Mouse (Mus musculus) cerebellum, adult 2 months (tissue): Measurements from ENCODE around the gene Fbp1. TPM values are rescaled to one million over a fixed set of nuclear protein-coding genes. Genes with fewer than 3 reads are reported as not detected.
"Not testable (repeated sequence)": the region's sequence is repeated elsewhere in the genome, so short reads cannot be mapped to it uniquely, and the experiment has no call there.

ENCODE experiments used
- DNase-seq, 2 experiments: peaks; one replicate each; pipeline ENCODE4 v3.0.0; 2021
- H3K27ac ChIP-seq: fragments of 200-500 bp; 2 replicates; pipeline ENCODE4 v1.5.1; 2012; ENCODE audit warnings: low read length, control low read depth, inconsistent platforms; ENCODE audit not compliant: insufficient read depth
- H3K27me3 ChIP-seq: fragments of 200-500 bp; 2 replicates; pipeline ENCODE4 v1.6.1; 2012; ENCODE audit warnings: inconsistent platforms, mild to moderate bottlenecking, low read length, moderate library complexity; ENCODE audit not compliant: control insufficient read depth, insufficient read depth
- H3K4me1 ChIP-seq: fragments of 200-500 bp; 2 replicates; pipeline ENCODE4 v1.6.1; 2011; ENCODE audit warnings: low read length; ENCODE audit not compliant: control insufficient read depth, insufficient read depth
- H3K4me3 ChIP-seq: fragments of 200-500 bp; replicated peaks from 2 replicates; pipeline ENCODE3; 2011; ENCODE audit warnings: mild to moderate bottlenecking, low read depth, low read length, control low read depth; ENCODE audit not compliant: insufficient read depth
- CTCF ChIP-seq: fragments of 200-500 bp; IDR thresholded peaks from 2 replicates; pipeline ENCODE4 v1.5.1; 2011; ENCODE audit warnings: low read depth, mild to moderate bottlenecking, control low read depth, low read length, moderate library complexity, borderline replicate concordance; ENCODE audit not compliant: insufficient read depth
- POLR2A ChIP-seq: fragments of 200-500 bp; IDR thresholded peaks from 2 replicates; pipeline ENCODE4 v1.6.1; 2011; ENCODE audit warnings: low read length, control low read depth, borderline replicate concordance; ENCODE audit not compliant: insufficient read depth
- WGBS: fragments of 180-500 bp; shearing (Covaris S2); methylation state at CpG from one replicate; pipeline ENCODE4 v1.1.7; 2018; 5-methylcytosine and 5-hydroxymethylcytosine counted together
- polyA plus RNA-seq: library from polyadenylated mRNA; depleted of rRNA; stranded (reverse); fragments of >200 nt; gene quantifications from 2 replicates; pipeline ENCODE4 v1.2.3, GENCODE M21; 2012; rRNA removed

Gene Fbp1
- 0.21 TPM in 1 of 2 replicates, not detected in the other for polyA plus RNA-seq

- H3K27me3 ChIP-seq = no peaks in the 10 kb centered on the region
- H3K4me1 ChIP-seq = no peaks in the 10 kb centered on the region
- DNase-seq = no peak
- WGBS = 7% methylated on average over 29 of the region's 29 CpGs
- H3K4me3 ChIP-seq = no peak within 1 kb of the TSS
- TF ChIP-seq CTCF (no peak), POLR2A (no peak)
- no peak within 1 kb of the TSS for H3K27ac ChIP-seq
Observed at GRCm38 (mm10) chr13:62887712-62888441, at the start of gene Fbp1. TSS of gene Fbp1 (minus strand) at chr13:62888282.

- whole genome bisulfite sequencing = 31% methylated on average over 4 of the region's 4 CpGs
- no peaks in the 10 kb centered on the region for H3K4me1 ChIP-seq
- H3K27ac ChIP-seq = no peak overlapping the region
- DNase-seq = no peak
- TF ChIP-seq CTCF (no peak), POLR2A (no peak)
- H3K4me3 ChIP-seq = no peak overlapping the region
- H3K27me3 ChIP-seq = no peaks in the 10 kb centered on the region
Observed at GRCm38 (mm10) chr13:62932452-62932851, 44.4 kb upstream of the Fbp1 start.

- TF ChIP-seq CTCF (no peak), POLR2A (no peak)
- 37% methylated on average over 9 of the region's 9 CpGs for WGBS
Observed at GRCm38 (mm10) chr13:62929766-62930389, 41.8 kb upstream of the Fbp1 start.

GRCm38 (mm10) chr13:62929144-62929543 lies 41.1 kb upstream of the Fbp1 start:
- not testable (repeated sequence) for DNase-seq, H3K4me3 ChIP-seq, H3K27me3 ChIP-seq, H3K27ac ChIP-seq, H3K4me1 ChIP-seq
- WGBS = 94% methylated on average over 3 of the region's 3 CpGs

More at GRCm38 (mm10) chr13:62929766-62930389, 41.8 kb upstream of the Fbp1 start:
- no peak overlapping the region for H3K4me3 ChIP-seq
- no peaks in the 10 kb centered on the region for H3K27me3 ChIP-seq
- H3K4me1 ChIP-seq = no peaks in the 10 kb centered on the region
- no peak for DNase-seq
- H3K27ac ChIP-seq = no peak overlapping the region

- Histone ChIP-seq H3K4me1 (no peaks in the 10 kb centered on the region), H3K4me3 (no peak overlapping the region), H3K27ac (no peak overlapping the region), H3K27me3 (no peaks in the 10 kb centered on the region)
- 85% methylated on average over 1 of the region's 1 CpGs for WGBS
- no peak for TF ChIP-seq POLR2A
- no peak for TF ChIP-seq CTCF
- DNase-seq = no peak
Observed at GRCm38 (mm10) chr13:62927470-62927869, 39.4 kb upstream of the Fbp1 start.

- peak; percentile 4 to 19 for DNase-seq
- no peak for TF ChIP-seq POLR2A
- peak; percentile 52 for TF ChIP-seq CTCF
- WGBS = 94% methylated on average over 1 of the region's 1 CpGs
Observed at GRCm38 (mm10) chr13:62926479-62926878, 38.4 kb upstream of the Fbp1 start.

GRCm38 (mm10) chr13:62923182-62923581 lies 35.1 kb upstream of the Fbp1 start:
- Histone ChIP-seq H3K4me1 (no peaks in the 10 kb centered on the region), H3K27ac (no peak overlapping the region), H3K27me3 (no peaks in the 10 kb centered on the region), H3K4me3 (no peak overlapping the region)
- no peak for DNase-seq
- TF ChIP-seq CTCF = no peak
- TF ChIP-seq POLR2A = no peak
- WGBS = 76% methylated on average over 8 of the region's 8 CpGs

More at GRCm38 (mm10) chr13:62926479-62926878, 38.4 kb upstream of the Fbp1 start:
- Histone ChIP-seq H3K4me1 (no peaks in the 10 kb centered on the region), H3K27ac (no peak overlapping the region), H3K27me3 (no peaks in the 10 kb centered on the region), H3K4me3 (no peak overlapping the region)

- H3K27me3 ChIP-seq = no peaks in the 10 kb centered on the region
- no peak for DNase-seq
- H3K4me3 ChIP-seq = no peak overlapping the region
- H3K27ac ChIP-seq = no peak overlapping the region
- H3K4me1 ChIP-seq = no peaks in the 10 kb centered on the region
- TF ChIP-seq POLR2A (no peak), CTCF (no peak)
- WGBS = 77% methylated on average over 3 of the region's 3 CpGs
Observed at GRCm38 (mm10) chr13:62922645-62923044, 34.6 kb upstream of the Fbp1 start.
